Mouse (Mus musculus) olfactory bulb, adult 2 months (tissue): ENCODE results near the gene St14. TPM values are rescaled to one million over a fixed set of nuclear protein-coding genes. Genes with fewer than 3 reads are reported as not detected.
"Not testable (repeated sequence)": the region's sequence is repeated elsewhere in the genome, so short reads cannot be mapped to it uniquely, and the experiment has no call there.

ENCODE experiments used
- H3K27ac ChIP-seq: fragments of 200-500 bp; 2 replicates; pipeline ENCODE4 v1.5.1; 2012; ENCODE audit warnings: low read depth, low read length; ENCODE audit not compliant: insufficient read depth
- H3K4me1 ChIP-seq: fragments of 200-500 bp; 2 replicates; pipeline ENCODE4 v1.6.1; 2012; ENCODE audit warnings: low read length; ENCODE audit not compliant: control insufficient read depth, insufficient read depth
- H3K4me3 ChIP-seq: fragments of 200-500 bp; 2 replicates; pipeline ENCODE4 v1.5.1; 2012; ENCODE audit warnings: mild to moderate bottlenecking, low read depth, low read length, moderate library complexity; ENCODE audit not compliant: insufficient read depth
- CTCF ChIP-seq: fragments of 200-500 bp; IDR thresholded peaks from 2 replicates; pipeline ENCODE4 v1.5.1; 2012; ENCODE audit warnings: low read depth, mild to moderate bottlenecking, low read length, moderate library complexity; ENCODE audit not compliant: insufficient read depth
- POLR2A ChIP-seq: fragments of 200-500 bp; IDR thresholded peaks from 2 replicates; pipeline ENCODE4 v1.6.1; 2012; ENCODE audit warnings: mild to moderate bottlenecking, low read depth, low read length, moderate library complexity; ENCODE audit not compliant: insufficient read depth
- WGBS: fragments of 180-500 bp; shearing (Covaris S2); methylation state at CpG from one replicate; pipeline ENCODE4 v1.1.7; 2018; 5-methylcytosine and 5-hydroxymethylcytosine counted together
- polyA plus RNA-seq: library from polyadenylated mRNA; stranded (reverse); fragments of >200 nt; gene quantifications from 2 replicates; pipeline ENCODE4 v1.2.4, GENCODE M21; 2012; ENCODE audit warnings: low replicate concordance; ENCODE audit not compliant: missing spikeins, insufficient read depth, insufficient read length

The St14 gene
- polyA plus RNA-seq, 1 experiment, result not detected

- TF ChIP-seq POLR2A (no peak), CTCF (peak; percentile 44; the same call in 1 of the 2 replicates)
- Histone ChIP-seq H3K4me1 (peaks cover 2% of the 10 kb centered on the region; the same call in 1 of the 2 replicates), H3K4me3 (peak overlapping the region; percentile 20), H3K27ac (no peak overlapping the region)
- WGBS, result 10% methylated on average over 15 of the region's 15 CpGs
Measured at GRCm38 (mm10) chr9:31082054-31082666, 49.5 kb downstream of the St14 start.

DNA sequence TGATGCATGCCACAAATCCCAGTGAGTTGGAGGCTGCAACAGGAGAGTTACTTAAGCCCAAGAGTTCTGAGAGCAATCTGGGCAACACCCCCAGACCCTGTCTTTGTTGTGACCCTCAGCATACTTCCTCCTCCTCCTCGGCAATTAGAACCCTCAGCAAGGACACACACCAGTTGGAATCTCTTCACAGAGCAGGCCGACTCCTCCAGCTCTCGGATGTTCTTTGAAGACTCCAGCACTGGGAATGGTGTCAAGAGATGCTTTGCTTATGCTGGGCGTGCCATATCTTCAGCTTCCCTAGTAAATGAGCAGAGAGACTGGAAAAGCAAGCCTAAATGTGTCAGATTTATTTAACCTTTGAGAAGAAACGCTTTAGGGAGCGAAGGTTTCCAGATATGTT, 50.9 kb downstream of the St14 start:
- Histone ChIP-seq H3K4me3 (no peak overlapping the region), H3K27ac (no peak overlapping the region)
- 77% methylated on average over 6 of the region's 6 CpGs for WGBS

DNA sequence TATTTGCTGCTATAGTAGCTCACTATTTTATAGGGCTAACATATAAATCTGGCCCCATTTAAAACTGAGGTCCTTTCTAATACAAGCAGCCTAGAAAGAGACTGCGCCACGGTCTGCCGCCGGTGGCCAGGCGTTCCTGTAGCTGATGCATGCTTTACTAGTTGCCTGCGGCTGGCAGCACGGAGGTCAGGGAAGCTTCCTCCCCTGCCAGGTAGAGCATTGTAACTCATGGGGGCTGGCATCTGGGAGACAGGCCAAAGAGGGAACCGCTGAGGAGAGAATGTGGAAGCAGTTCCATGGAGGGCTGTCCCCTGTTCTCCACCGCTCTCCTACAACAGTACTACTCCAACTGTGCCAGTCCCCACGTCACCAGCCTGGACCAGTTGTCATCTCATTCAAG, 56.8 kb downstream of the St14 start:
- no peaks in the 10 kb centered on the region for H3K4me1 ChIP-seq
- 82% methylated on average over 10 of the region's 10 CpGs for WGBS
- TF ChIP-seq POLR2A (no peak), CTCF (no peak)
- no peak overlapping the region for H3K27ac ChIP-seq
- H3K4me3 ChIP-seq, result no peak overlapping the region

More for the DNA sequence above, 50.9 kb downstream of the St14 start:
- H3K4me1 ChIP-seq, result peaks cover 2% of the 10 kb centered on the region; the same call in 1 of the 2 replicates
- TF ChIP-seq POLR2A, result no peak

DNA sequence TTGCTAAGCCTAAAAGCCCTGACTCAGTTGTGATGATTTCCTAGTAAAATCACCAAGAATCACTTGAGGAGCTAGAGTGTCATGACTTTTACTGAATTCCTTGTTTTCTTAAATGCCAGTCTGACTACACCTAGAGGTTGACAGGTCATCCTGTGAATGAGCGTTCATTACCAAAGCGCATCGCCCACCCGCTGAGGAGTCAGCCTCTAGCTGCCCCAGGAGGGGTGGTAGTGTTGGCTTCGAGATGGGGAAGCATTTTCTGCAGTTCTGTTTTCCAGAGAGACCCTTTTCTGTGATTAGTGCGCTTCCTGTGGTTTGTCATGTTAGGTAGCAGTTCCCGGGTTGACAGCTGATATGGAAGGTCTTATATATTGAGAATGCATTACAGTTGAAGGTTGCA, 57.9 kb downstream of the St14 start:
- TF ChIP-seq POLR2A, result no peak
- no peak for TF ChIP-seq CTCF
- no peak overlapping the region for H3K4me3 ChIP-seq
- no peaks in the 10 kb centered on the region for H3K4me1 ChIP-seq
- WGBS, result 89% methylated on average over 7 of the region's 7 CpGs
- H3K27ac ChIP-seq, result no peak overlapping the region

DNA sequence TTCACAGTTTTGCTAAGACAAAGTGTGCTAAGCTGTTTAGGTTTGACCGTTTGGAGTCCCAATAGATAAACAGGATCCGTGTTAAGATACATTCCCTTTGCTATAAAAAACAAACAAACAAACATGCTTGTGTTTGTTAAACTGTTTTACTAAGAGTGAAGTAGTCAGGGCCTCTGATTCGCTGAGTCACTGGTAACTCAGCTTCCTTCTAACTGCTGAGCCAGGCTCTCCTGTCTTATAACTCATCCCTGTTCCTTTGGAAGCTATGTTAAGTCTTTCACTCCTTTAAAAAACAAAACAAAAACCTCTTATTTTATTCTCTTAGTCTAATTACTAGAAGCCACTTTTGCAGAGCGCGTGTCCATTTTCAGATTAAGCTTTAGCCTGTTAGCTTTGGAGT, 59.4 kb downstream of the St14 start:
- 95% methylated on average over 5 of the region's 5 CpGs for WGBS
- no peak overlapping the region for H3K4me3 ChIP-seq
- H3K27ac ChIP-seq, result no peak overlapping the region
- no peaks in the 10 kb centered on the region for H3K4me1 ChIP-seq
- TF ChIP-seq POLR2A (no peak), CTCF (no peak)

DNA sequence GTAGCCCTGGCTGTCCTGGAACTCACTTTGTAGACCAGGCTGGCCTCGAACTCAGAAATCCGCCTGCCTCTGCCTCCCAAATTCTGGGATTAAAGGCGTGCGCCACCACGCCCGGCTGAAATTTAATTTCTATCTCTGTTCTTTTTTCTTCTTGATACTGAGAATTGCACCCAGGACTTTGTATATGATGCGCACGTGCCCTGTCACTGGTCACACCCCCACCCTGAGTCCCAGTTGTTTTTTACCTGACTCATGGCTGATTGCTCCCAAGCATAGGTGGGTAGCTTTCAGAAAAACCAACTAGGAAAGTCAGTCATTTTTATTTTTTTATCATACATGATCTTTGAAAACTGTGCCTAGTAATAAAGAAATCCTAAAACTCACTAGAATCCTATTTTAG, 60.9 kb downstream of the St14 start:
- H3K4me3 ChIP-seq, result no peak overlapping the region
- 98% methylated on average over 8 of the region's 8 CpGs for WGBS
- TF ChIP-seq POLR2A, result no peak
- no peak for TF ChIP-seq CTCF
- no peak overlapping the region for H3K27ac ChIP-seq
- no peaks in the 10 kb centered on the region for H3K4me1 ChIP-seq

- TF ChIP-seq POLR2A (no peak), CTCF (no peak)
- WGBS, result 48% methylated on average over 2 of the region's 2 CpGs
- H3K27ac ChIP-seq, result no peak overlapping the region
- H3K4me3 ChIP-seq, result no peak overlapping the region
- no peaks in the 10 kb centered on the region for H3K4me1 ChIP-seq
Measured at GRCm38 (mm10) chr9:31058723-31059122, 72.9 kb downstream of the St14 start.

DNA sequence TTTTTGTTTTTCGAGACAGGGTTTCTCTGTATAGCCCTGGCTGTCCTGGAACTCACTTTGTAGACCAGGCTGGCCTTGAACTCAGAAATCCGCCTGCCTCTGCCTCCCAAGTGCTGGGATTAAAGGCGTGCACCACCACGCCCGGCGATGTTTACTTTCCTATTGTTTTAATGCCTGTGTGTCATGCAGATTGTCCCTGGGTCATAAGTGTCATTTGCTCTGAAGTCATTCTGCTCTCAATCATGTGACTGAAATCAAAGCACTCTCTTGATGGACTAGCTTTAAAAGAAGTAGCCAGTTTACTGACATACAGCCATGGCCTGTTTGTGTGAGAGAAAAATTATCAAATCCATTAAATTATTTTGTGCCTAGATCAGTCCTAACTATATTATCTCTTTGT, 80.1 kb downstream of the St14 start:
- 96% methylated on average over 6 of the region's 6 CpGs for WGBS
- H3K4me1 ChIP-seq, H3K27ac ChIP-seq, H3K4me3 ChIP-seq: not testable (repeated sequence)

DNA sequence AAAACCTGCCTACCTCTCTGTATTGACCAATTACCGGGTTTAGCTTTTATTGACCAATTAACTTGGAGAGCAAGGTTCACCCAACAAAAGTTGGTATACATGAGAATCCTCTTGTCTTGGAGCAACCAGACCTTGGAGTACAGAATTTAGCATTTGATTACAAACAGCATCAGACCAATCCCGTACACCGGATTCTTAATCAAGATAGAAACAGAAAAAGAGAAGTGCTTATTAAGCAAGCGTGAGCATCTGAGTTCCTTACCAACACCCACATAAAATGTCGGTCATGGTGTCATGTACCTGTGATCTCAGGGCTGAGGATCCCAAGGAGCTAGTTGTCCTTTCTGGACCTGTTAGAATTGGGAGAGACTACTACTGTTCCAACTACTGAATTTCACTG, 81.4 kb downstream of the St14 start:
- H3K27ac ChIP-seq, result no peak overlapping the region
- H3K4me3 ChIP-seq, result no peak overlapping the region
- TF ChIP-seq CTCF (no peak), POLR2A (no peak)
- WGBS, result 86% methylated on average over 5 of the region's 5 CpGs
- H3K4me1 ChIP-seq, result no peaks in the 10 kb centered on the region

Other genes with a start within 250 kb of the St14 start
- not detected in 2 replicates for gene Adamts15, start 209.4 kb downstream of the St14 start, polyA plus RNA-seq
- not detected in 2 replicates for gene Adamts8, start 189.3 kb downstream of the St14 start, polyA plus RNA-seq
- gene Zbtb44, start 101.2 kb downstream of the St14 start, polyA plus RNA-seq, result not detected in 2 replicates
- gene Aplp2, start 80.0 kb upstream of the St14 start, polyA plus RNA-seq, result 531 TPM in 1 of 2 replicates, not detected in the other
- gene Prdm10, start 148.7 kb upstream of the St14 start, polyA plus RNA-seq, result not detected in 2 replicates